Mouse (Mus musculus): Measurements from ENCODE around the gene Usp7. TPM values are rescaled to one million over a fixed set of nuclear protein-coding genes. Genes with fewer than 3 reads are reported as not detected.

Gene Usp7
- total and polyA plus RNA-seq, 3 experiments: 94.2 to 425 (median 101) TPM

DNA sequence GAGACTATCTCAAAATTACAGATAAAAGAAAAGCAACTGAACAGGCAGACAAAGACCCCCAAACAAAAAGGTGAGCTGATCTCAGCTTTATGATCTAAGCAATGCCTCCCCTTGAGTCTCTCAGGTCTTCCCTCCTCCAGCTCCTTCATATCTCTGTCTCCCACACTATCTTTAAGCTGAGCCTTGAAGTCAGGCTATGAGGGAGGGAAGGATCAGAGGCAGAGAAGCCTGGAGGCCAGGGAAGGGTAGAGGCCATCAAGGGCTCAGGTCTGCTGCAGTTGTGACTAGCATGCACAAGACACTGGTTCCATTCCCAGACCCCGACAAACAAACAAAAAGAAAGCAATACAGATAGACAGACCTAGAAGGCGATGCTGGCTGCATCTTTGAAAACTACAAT, 30.2 kb downstream of the Usp7 start:
- H3K36me3 ChIP-seq (ENCODE audit: control insufficient read depth in 1 of 2, insufficient read depth in 2 of 2, low read length in 2 of 2): no peaks in the 10 kb centered on the region; a peak in 1 of 4 replicates
- no peaks in the 10 kb centered on the region for H3K79me2 ChIP-seq (ENCODE audit: control insufficient read depth, insufficient read depth, low read length, poor library complexity)
- TF ChIP-seq TAL1 (IDR thresholded peaks at IDR 0.05; ENCODE audit: low read length) (no peak), POLR2AphosphoS2 (IDR thresholded peaks at IDR 0.05; ENCODE audit: low read length) (no peak), KAT2A (conservative IDR thresholded peaks at IDR 0.05; ENCODE audit: low read depth, low read length) (no peak), UBTF (IDR thresholded peaks at IDR 0.05; ENCODE audit: borderline replicate concordance, insufficient read depth, low read depth, low read length) (no peak), MAX (IDR thresholded peaks at IDR 0.05; ENCODE audit: low read length) (no peak), HCFC1 (IDR thresholded peaks at IDR 0.05; ENCODE audit: low read depth, low read length) (no peak), NRF1 (IDR thresholded peaks at IDR 0.05; ENCODE audit: insufficient read depth, low read depth, low read length, poor library complexity, severe bottlenecking) (no peak), POLR2A (IDR thresholded peaks at IDR 0.05; ENCODE audit: control insufficient read depth in 1 of 2, insufficient read depth in 1 of 2, low read depth in 1 of 2, low read length in 2 of 2, poor library complexity in 1 of 2) (no peak), GABPA (IDR thresholded peaks at IDR 0.05; ENCODE audit: low read depth, low read length) (no peak), EP300 (IDR thresholded peaks at IDR 0.05; ENCODE audit: low read depth in 1 of 2, low read length in 2 of 2) (no peak)
- H3K27ac ChIP-seq (ENCODE audit: control insufficient read depth, low read depth, low read length): no peak overlapping the region
- no peak overlapping the region for H3K4me3 ChIP-seq (ENCODE audit: control insufficient read depth in 1 of 2, insufficient read depth in 1 of 2, low read depth in 2 of 2, low read length in 2 of 2)
- H3K27me3 ChIP-seq (ENCODE audit: control insufficient read depth in 1 of 2, insufficient read depth in 2 of 2, low read length in 2 of 2): no peaks in the 10 kb centered on the region
- DNase-seq (ENCODE audit: low read depth, low spot score): no peak
- peaks cover 0 to 10% of the 10 kb centered on the region in 2 experiments for H3K4me1 ChIP-seq (ENCODE audit: control insufficient read depth in 1 of 2, insufficient read depth in 2 of 2, low read length in 2 of 2)
- H3K9me3 ChIP-seq (replicated peaks; ENCODE audit: insufficient read depth, low read length): no peaks in the 10 kb centered on the region
- H3K9ac ChIP-seq (ENCODE audit: control insufficient read depth, low read depth, low read length, poor library complexity, severe bottlenecking): no peak overlapping the region

DNA sequence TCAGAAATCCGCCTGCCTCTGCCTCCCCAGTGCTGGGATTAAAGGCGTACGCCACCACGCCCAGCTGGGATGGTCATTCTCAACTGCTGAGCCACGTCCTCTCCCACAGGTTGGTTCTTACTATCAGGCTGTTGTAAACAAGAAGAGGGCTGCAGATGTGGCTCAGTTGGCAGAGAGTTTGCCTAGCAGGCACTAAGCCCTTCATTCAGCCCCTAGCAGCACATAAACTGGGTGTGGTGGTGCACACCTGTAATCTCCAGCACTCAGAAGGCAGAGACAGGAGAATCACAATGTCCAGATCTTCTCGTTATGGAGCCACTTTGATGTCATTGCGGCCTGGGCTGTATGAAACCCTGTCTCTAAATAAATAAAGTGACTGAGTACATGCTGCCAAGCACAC, 31.1 kb downstream of the Usp7 start:
- H3K36me3 ChIP-seq (ENCODE audit: control insufficient read depth in 1 of 2, insufficient read depth in 2 of 2, low read length in 2 of 2): no peaks in the 10 kb centered on the region; a peak in 1 of 4 replicates
- no peak overlapping the region for H3K27ac ChIP-seq (ENCODE audit: control insufficient read depth, low read depth, low read length)
- DNase-seq (ENCODE audit: low read depth, low spot score): no peak
- H3K9me3 ChIP-seq (replicated peaks; ENCODE audit: insufficient read depth, low read length): no peaks in the 10 kb centered on the region
- no peak overlapping the region for H3K9ac ChIP-seq (ENCODE audit: control insufficient read depth, low read depth, low read length, poor library complexity, severe bottlenecking)
- H3K4me3 ChIP-seq (ENCODE audit: control insufficient read depth in 1 of 2, insufficient read depth in 1 of 2, low read depth in 2 of 2, low read length in 2 of 2): no peak overlapping the region
- peaks cover 0 to 10% of the 10 kb centered on the region in 2 experiments for H3K4me1 ChIP-seq (ENCODE audit: control insufficient read depth in 1 of 2, insufficient read depth in 2 of 2, low read length in 2 of 2)
- TF ChIP-seq CHD2 (IDR thresholded peaks at IDR 0.05; ENCODE audit: low read length): no peak
- no peak for TF ChIP-seq MEF2A (IDR thresholded peaks at IDR 0.05; ENCODE audit: extremely low read depth, insufficient replicate concordance, low read depth, low read length, poor library complexity, severe bottlenecking)
- no peak for TF ChIP-seq ELF1 (IDR thresholded peaks at IDR 0.05; ENCODE audit: low read depth, low read length)
- no peak for TF ChIP-seq CHD1 (IDR thresholded peaks at IDR 0.05; ENCODE audit: low read depth, low read length)
- no peak for TF ChIP-seq MAFK (IDR thresholded peaks at IDR 0.05; ENCODE audit: borderline replicate concordance, low read depth, low read length)
- TF ChIP-seq USF2 (IDR thresholded peaks at IDR 0.05; ENCODE audit: borderline replicate concordance in 1 of 2, insufficient read depth in 1 of 2, low read depth in 1 of 2, low read length in 2 of 2): no peak
- TF ChIP-seq ZKSCAN1 (IDR thresholded peaks at IDR 0.05; ENCODE audit: low read depth, low read length): no peak
- TF ChIP-seq GABPA (IDR thresholded peaks at IDR 0.05; ENCODE audit: low read depth, low read length): no peak
- no peak for TF ChIP-seq SMC3 (IDR thresholded peaks at IDR 0.05; ENCODE audit: low read depth, low read length)
- TF ChIP-seq ETS1 (IDR thresholded peaks at IDR 0.05; ENCODE audit: low read depth, low read length): no peak
- H3K27me3 ChIP-seq (ENCODE audit: control insufficient read depth in 1 of 2, insufficient read depth in 2 of 2, low read length in 2 of 2): no peaks in the 10 kb centered on the region
- H3K79me2 ChIP-seq (ENCODE audit: control insufficient read depth, insufficient read depth, low read length, poor library complexity): no peaks in the 10 kb centered on the region

Measured in MEL (cell line).